Mouse (Mus musculus) heart, postnatal 0 days (tissue): ENCODE data around the gene Gpc3. TPM values are rescaled to one million over a fixed set of nuclear protein-coding genes. Genes with fewer than 3 reads are reported as not detected.

Experiments
- ATAC-seq: fragments of 200-750 bp; cut with Nextera tagmentation; 2 replicates; pipeline ENCODE4 v1.8.0; 2017; ENCODE audit warnings: low read depth, moderate number of reproducible peaks, moderate library complexity; ENCODE audit not compliant: insufficient read depth
- DNase-seq: peaks from one replicate; pipeline ENCODE4 v3.0.0-alpha.2; 2016; ENCODE audit warnings: low spot score
- H3K27ac ChIP-seq: fragments of 300-500 bp; sonication (generic); 2 replicates; pipeline ENCODE4 v1.5.1; 2014; ENCODE audit warnings: low read depth, mild to moderate bottlenecking
- H3K27me3 ChIP-seq: fragments of 300-500 bp; sonication (generic); 2 replicates; pipeline ENCODE4 v1.6.1; 2014; ENCODE audit warnings: low read length, mixed read lengths; ENCODE audit not compliant: control insufficient read depth, insufficient read depth
- H3K36me3 ChIP-seq: fragments of 300-500 bp; sonication (generic); replicated peaks from 2 replicates; pipeline ENCODE4 v1.6.1; 2014; ENCODE audit warnings: low read length, mixed read lengths; ENCODE audit not compliant: control insufficient read depth, insufficient read depth
- H3K4me1 ChIP-seq: fragments of 300-500 bp; sonication (generic); 2 replicates; pipeline ENCODE4 v1.6.1; 2014; ENCODE audit warnings: antibody characterized with exemption; ENCODE audit not compliant: control insufficient read depth, insufficient read depth
- H3K4me2 ChIP-seq: fragments of 300-500 bp; sonication (generic); 2 replicates; pipeline ENCODE4 v1.6.1; 2014; ENCODE audit warnings: low read depth, mild to moderate bottlenecking, low read length, moderate library complexity
- H3K4me3 ChIP-seq: fragments of 300-500 bp; sonication (generic); 2 replicates; pipeline ENCODE4 v1.5.1; 2014; ENCODE audit warnings: low read depth, low read length
- H3K9ac ChIP-seq: fragments of 300-500 bp; sonication (generic); replicated peaks from 2 replicates; pipeline ENCODE4 v1.6.1; 2014; ENCODE audit warnings: low read depth, low read length, mixed read lengths
- H3K9me3 ChIP-seq: fragments of 300-500 bp; sonication (generic); replicated peaks from 2 replicates; pipeline ENCODE4 v1.6.1; 2016; ENCODE audit warnings: low read length; ENCODE audit not compliant: control insufficient read depth
- CTCF ChIP-seq: IDR thresholded peaks from 2 replicates; pipeline ENCODE4 v1.5.1; 2016; ENCODE audit warnings: antibody characterized with exemption, control low read depth, low read depth
- EP300 ChIP-seq: IDR thresholded peaks from 2 replicates; pipeline ENCODE4 v1.6.1; 2016; ENCODE audit warnings: antibody characterized with exemption, low read depth
- WGBS: fragments of 180-500 bp; shearing (Covaris S2); extraction: QIAGEN DNeasy Blood & Tissue Kit; methylation state at CpG from one replicate; pipeline ENCODE4 v1.1.7; 2014; 5-methylcytosine and 5-hydroxymethylcytosine counted together
- polyA plus RNA-seq: library from polyadenylated mRNA; unstranded; fragments of >200 nt; fragmentation: Nextera tagmentation; extraction: Ambion mirVana; gene quantifications from 2 replicates; pipeline ENCODE4 v1.2.1, GENCODE M21; 2015
- total RNA-seq: library from RNA; depleted of rRNA; stranded (reverse); fragments of >200 nt; gene quantifications from 2 replicates; pipeline ENCODE4 v1.2.3, GENCODE M21; 2014; ENCODE audit warnings: low replicate concordance

Gene Gpc3
- total and polyA plus RNA-seq, 2 experiments from 2014 or later = 45.1 to 140 TPM

DNA sequence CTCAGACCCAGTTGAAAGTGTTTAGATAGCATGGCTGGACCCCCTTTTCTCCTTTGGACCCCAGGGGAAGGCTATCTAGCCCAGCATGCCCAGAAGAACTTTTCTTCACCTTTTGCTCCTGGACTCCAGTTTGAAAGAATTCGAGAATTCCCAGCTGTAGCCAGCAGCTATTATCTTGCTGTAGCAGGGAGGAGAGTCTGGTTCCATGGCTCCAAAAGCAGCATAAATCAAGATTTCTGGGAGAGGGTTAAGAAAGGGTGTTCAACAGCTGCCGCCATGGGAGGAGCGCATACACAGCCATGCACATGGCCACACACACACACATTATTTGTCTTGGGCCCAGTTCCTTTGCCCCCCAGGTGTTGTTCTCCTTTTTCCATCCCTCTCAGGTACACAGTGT, 4.1 kb upstream of the Gpc3 start:
- Histone ChIP-seq H3K27ac (no peak overlapping the region), H3K4me2 (no peak overlapping the region), H3K9ac (no peak overlapping the region), H3K36me3 (no peaks in the 10 kb centered on the region), H3K4me3 (no peak overlapping the region), H3K9me3 (no peaks in the 10 kb centered on the region), H3K4me1 (no peaks in the 10 kb centered on the region), H3K27me3 (no peaks in the 10 kb centered on the region; the same call in 1 of the 2 replicates)
- DNase-seq (no peak), ATAC-seq (no peak)
- 62% methylated on average over 3 of the region's 3 CpGs for WGBS
- TF ChIP-seq CTCF (no peak), EP300 (no peak)

DNA sequence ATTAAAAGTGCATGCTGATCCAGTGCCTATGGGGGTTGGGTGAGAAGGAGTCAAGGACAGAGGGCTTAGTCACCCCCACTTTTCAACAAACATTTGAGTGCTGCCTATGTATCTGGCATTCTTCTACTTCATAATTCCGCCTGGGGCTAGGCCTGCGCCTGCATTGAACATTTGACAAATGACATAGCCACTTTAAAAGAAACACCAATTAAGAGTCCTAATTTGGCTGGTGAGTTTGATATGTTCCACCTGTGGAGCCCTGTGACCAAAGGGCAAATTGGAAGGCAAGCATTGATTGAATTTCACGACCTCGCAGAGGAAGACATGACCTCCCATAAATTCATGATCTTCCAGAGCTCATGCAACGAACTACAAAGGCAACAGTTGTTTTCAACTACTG, 2.4 kb upstream of the Gpc3 start:
- no peaks in the 10 kb centered on the region for H3K36me3 ChIP-seq
- no peak for ATAC-seq
- WGBS = 74% methylated on average over 5 of the region's 5 CpGs
- no peak overlapping the region for H3K4me3 ChIP-seq
- H3K27ac ChIP-seq = no peak overlapping the region
- H3K9me3 ChIP-seq = no peaks in the 10 kb centered on the region
- no peaks in the 10 kb centered on the region; the same call in 1 of the 2 replicates for H3K27me3 ChIP-seq
- no peak overlapping the region for H3K4me2 ChIP-seq
- DNase-seq = no peak
- no peak for TF ChIP-seq EP300
- no peak for TF ChIP-seq CTCF
- no peak overlapping the region for H3K9ac ChIP-seq
- H3K4me1 ChIP-seq = no peaks in the 10 kb centered on the region

DNA sequence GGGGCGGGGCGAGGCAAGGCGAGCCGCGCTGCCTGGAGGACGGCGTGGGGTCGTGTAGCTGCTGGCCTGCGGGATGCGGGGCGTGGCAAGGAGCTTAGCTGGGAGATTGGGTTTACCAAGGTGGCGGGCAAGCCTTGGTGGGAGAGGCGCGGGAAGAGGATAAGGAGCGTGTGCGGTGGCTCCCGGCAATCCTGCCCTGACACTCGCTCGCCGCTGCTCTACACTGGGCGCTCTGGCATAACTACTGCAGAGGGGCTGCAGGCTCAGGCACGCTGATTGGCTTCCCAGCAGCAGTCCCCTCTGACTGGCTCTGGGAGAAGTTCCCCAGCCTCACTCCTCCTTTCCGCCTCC, 256 bp upstream of the Gpc3 start:
- Histone ChIP-seq H3K9me3 (no peaks in the 10 kb centered on the region), H3K4me2 (peak overlapping the region; percentile 74), H3K4me1 (no peaks in the 10 kb centered on the region), H3K4me3 (peak overlapping the region; percentile 56), H3K36me3 (no peaks in the 10 kb centered on the region), H3K9ac (peak overlapping the region; percentile 48; the same call in 1 of the 2 replicates), H3K27ac (peak overlapping the region; percentile 55; the same call in 1 of the 2 replicates), H3K27me3 (no peaks in the 10 kb centered on the region; the same call in 1 of the 2 replicates)
- ATAC-seq (peak; percentile 89), DNase-seq (peak; percentile 64)
- 30% methylated on average over 16 of the region's 23 CpGs for whole genome bisulfite sequencing
- TF ChIP-seq EP300 (no peak), CTCF (no peak)

DNA sequence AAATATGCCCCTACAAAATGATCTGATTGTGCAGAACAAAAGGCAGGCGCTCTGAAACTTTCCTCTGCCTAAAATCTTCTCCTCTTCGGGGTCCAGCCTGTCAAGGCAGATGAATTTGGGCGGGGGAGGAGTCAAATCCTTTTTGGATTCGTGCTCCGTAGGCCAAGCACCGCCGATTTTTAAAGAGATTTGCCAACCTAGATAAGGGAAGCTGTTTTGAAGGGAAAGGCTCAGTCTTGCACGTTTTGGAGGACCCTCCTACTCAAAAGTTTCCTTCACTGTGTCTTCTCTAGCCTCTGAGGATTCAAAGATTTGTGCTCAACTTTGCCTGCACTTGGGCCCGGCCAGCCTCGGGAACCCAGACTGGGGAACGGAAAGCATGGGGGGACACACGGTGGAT, 944 bp downstream of the Gpc3 start:
- Histone ChIP-seq H3K9ac (no peak overlapping the region; the same call in 1 of the 2 replicates), H3K4me3 (peak overlapping the region; percentile 56), H3K4me1 (no peaks in the 10 kb centered on the region), H3K36me3 (no peaks in the 10 kb centered on the region), H3K9me3 (no peaks in the 10 kb centered on the region), H3K27ac (no peak overlapping the region; the same call in 1 of the 2 replicates), H3K27me3 (no peaks in the 10 kb centered on the region; the same call in 1 of the 2 replicates), H3K4me2 (peak overlapping the region; percentile 74)
- TF ChIP-seq CTCF (no peak), EP300 (no peak)
- DNase-seq (no peak), ATAC-seq (no peak)
- 24% methylated on average over 12 of the region's 12 CpGs for WGBS

DNA sequence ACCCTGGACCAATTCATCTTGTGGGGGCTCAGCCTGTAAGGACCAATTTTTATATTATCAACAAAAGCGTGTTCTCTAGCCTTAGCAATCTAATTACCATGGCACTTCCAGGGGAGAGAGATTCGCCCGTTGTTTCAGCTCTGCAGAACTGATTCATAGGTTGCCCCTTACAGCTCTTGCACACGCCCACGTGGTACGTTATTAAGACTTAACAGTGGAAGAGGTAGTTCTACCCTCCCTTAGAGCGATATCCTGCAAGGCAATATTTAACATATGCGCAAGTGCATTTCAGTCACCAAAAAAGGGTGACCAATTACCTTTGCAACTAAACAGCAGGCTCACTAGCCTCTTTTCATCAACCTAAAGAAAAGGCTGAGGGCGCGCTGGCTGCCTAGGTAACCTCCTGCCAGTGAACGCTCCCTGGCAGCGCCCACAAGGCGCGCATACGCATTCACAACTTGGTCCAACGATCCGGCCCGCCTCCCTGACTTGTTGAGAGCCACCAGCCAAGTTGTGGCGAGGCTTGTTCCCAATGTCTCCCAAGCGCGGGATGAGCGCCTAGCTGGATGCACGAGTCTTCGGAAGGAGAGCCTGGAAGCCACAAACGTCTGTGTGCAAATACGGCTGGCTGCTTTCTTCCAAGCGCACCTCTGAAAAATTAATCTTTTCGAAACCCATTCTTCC, 1.6 kb downstream of the Gpc3 start:
- Histone ChIP-seq H3K4me2 (peak overlapping the region; percentile 74), H3K27ac (0 out of 2 replicates have a peak overlapping the region, but pooled peaks have one; percentile 13), H3K27me3 (no peaks in the 10 kb centered on the region; the same call in 1 of the 2 replicates), H3K9me3 (no peaks in the 10 kb centered on the region), H3K4me1 (no peaks in the 10 kb centered on the region), H3K4me3 (peak overlapping the region; percentile 56), H3K9ac (no peak overlapping the region; the same call in 1 of the 2 replicates), H3K36me3 (no peaks in the 10 kb centered on the region)
- TF ChIP-seq EP300 = no peak
- no peak for TF ChIP-seq CTCF
- WGBS = 22% methylated on average over 28 of the region's 28 CpGs
- DNase-seq = no peak
- ATAC-seq = no peak

DNA sequence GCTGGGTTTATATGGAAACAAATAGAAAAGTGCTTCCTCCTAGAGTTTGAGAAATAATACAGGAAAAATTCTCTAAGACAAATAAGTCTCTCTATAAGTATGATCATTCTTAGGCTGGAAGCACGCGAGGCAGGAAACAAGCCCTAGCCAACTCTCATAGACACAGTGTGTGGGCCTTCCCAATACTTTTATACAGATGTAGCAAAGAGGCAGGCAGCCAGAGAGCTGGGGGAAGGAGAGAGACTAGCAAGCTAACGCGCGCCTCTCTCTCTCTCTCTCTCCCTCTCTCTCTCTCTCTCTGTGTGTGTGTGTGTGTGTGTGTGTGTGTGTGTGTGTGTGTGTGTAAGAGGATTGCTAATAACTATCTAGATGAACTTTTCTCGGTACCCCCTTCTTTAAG, 2.2 kb downstream of the Gpc3 start:
- TF ChIP-seq CTCF (no peak), EP300 (no peak)
- Histone ChIP-seq H3K27ac (no peak overlapping the region), H3K4me1 (no peaks in the 10 kb centered on the region), H3K9ac (no peak overlapping the region), H3K36me3 (no peaks in the 10 kb centered on the region), H3K4me3 (0 out of 2 replicates have a peak overlapping the region, but pooled peaks have one; percentile 56), H3K4me2 (peak overlapping the region; percentile 74), H3K9me3 (no peaks in the 10 kb centered on the region), H3K27me3 (no peaks in the 10 kb centered on the region; the same call in 1 of the 2 replicates)
- ATAC-seq = no peak
- WGBS = 54% methylated on average over 5 of the region's 6 CpGs
- DNase-seq = no peak
